Mouse (Mus musculus) brain, embryonic 14.5 days (tissue): ENCODE measurements around the gene Npff.

Source experiments
- CTCF ChIP-seq: fragments of 200-500 bp; IDR thresholded peaks from 2 replicates; pipeline ENCODE4 v1.5.1; 2012; ENCODE audit warnings: inconsistent platforms, mild to moderate bottlenecking, moderate library complexity, borderline replicate concordance; ENCODE audit not compliant: insufficient read depth, insufficient read length; ENCODE audit errors: extremely low read depth
- POLR2A ChIP-seq: fragments of 200-500 bp; IDR thresholded peaks from 2 replicates; pipeline ENCODE4 v1.6.1; 2012; ENCODE audit warnings: mild to moderate bottlenecking, inconsistent platforms, borderline replicate concordance; ENCODE audit not compliant: poor library complexity, insufficient read depth, insufficient read length, severe bottlenecking; ENCODE audit errors: extremely low read depth

- TF ChIP-seq POLR2A (no peak), CTCF (no peak)
Observed at GRCm38 (mm10) chr15:102520416-102520815, 4.3 kb downstream of the Npff start.
